Mouse (Mus musculus) cerebellum, adult 11 months (tissue): ENCODE data around the gene Anapc7.
"Not testable (repeated sequence)": the region's sequence is repeated elsewhere in the genome, so short reads cannot be mapped to it uniquely, and the experiment has no call there.

Source experiments
- DNase-seq: peaks from one replicate; pipeline ENCODE4 v3.0.0; 2022

The Anapc7 gene

DNA sequence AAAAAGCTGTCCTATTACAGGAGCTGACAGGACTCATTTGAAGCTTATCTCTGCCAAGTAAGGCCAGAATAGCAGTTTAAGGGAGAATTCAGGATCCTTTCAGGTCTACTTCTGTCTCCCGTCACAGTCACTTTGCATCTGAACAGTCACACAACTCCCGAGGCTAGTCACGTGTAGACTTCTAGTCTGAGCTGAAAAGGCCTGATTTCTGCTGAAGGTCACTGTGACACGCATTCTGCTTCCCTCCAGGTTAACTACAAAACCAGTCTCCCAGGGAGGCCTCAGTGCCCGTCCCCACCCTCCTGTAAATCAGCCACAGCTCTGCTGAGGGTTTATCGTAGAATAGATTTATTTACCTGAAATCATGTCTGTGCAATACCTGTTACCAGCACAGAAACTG, 31.7 kb downstream of the Anapc7 start:
- DNase-seq: no peak

DNA sequence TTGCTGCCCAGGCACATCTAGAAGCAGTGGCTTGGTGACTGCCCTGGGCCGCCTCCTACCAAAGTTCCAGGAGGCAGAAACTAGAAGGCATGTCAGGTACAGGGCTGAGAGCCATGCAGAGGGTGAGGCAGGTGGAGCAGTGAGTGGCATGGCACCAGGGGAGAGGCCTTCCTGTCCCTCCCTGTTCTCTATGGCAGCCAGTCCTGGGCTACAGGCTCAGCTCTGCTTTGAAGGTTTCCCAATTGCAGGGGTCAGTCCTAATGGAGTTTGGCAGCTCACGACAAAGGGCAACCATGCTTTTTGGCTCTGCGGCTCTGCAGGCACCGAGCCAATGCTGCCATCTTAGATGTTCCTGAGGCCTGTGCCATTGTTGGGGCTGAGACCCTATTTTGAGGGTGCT, 32.9 kb downstream of the Anapc7 start:
- no peak for DNase-seq

DNA sequence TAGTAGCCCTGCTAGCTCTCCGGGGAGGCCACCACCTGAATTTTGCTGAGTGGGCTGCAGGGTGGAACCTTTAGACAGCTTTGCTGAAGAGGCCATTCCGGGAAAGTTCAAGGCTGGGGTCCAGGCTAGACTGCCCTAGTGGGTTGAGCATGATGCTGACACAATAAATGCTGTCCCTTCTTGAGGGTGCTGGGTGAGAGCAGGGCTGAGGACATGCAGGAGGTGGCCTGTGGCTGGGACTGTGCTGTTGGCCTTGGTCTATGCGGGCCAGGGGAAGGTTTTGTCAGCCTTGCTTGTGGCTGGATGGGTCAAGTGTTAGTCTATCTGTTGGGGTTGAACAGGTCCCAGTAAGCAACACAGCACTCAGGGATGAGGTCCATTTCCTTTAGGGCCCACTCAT, 33.4 kb downstream of the Anapc7 start:
- DNase-seq: no peak

DNA sequence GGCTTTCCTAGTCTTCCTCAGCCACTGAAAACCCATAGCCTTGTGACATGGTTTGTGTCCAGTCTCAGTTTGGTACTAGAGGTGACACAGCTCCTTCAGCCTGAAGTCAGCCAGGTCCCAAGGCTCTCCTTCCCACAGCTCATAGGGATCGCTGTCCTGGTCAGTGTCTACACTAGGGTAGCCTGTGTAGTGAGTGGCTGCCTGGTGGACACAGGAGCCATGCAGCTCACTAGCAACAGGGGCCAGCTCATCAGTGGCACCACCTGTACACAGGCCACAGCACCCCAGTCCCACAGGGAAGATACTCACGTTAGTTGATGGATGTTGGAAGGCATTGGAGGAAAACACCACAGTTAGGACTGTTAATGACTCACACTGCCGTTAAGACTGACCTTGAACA, 34.1 kb downstream of the Anapc7 start:
- no peak for DNase-seq

DNA sequence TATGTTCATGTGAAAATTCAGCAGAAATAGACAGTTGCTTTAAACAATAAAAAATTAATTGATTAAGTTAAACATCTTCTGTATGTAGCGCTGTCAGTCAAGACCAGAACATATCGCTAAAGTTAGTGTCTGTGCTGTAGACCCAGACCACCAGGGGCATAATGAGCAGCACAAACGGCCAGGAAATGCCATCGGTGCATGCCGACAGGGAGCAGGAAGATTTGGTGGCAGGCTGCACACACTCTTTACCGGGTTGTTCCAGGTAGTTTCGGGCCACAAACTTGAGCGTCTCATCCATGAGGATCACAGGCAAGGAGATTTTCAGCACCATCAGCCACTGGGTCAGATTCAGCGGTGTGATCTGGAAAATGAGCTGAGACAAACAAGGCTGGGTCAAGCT, 35.6 kb downstream of the Anapc7 start:
- not testable (repeated sequence) for DNase-seq

DNA sequence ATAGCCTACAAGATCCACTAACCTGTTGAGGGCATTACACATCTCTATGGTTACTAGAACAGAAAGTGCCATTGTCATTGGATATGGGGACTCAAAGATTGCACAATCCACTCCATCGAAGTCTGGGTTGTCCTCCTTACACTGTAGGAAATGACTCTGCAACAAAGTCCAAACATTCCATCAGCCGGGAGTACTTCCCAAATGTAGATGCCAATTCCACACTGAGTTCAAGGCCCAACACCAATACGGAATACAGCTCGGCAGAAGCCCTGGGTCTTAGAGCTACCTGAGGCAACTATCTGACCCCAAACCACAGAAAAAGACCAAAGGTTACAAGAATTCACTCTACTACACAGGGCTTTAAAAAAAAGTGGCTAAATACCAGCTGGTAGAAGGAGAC, 36.6 kb downstream of the Anapc7 start:
- DNase-seq: no peak

DNA sequence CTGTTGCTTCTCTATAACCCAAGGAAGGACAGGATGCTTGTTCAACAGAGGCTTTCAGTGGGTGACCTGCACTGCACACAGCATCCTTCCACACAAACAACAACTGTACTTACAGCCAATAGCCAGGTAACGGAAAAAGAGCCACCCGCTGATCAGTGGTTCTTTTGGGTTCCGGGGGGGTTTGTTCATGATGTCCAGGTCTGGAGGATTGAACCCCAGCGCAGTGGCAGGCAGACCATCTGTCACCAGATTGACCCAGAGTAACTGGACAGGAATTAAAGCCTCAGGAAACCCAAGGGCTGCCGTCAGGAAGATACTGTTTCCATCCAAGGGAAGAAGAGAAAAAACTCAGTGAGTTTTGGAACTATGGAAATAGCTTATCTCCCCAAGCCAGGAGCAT, 37.8 kb downstream of the Anapc7 start:
- DNase-seq: peak; percentile 50

DNA sequence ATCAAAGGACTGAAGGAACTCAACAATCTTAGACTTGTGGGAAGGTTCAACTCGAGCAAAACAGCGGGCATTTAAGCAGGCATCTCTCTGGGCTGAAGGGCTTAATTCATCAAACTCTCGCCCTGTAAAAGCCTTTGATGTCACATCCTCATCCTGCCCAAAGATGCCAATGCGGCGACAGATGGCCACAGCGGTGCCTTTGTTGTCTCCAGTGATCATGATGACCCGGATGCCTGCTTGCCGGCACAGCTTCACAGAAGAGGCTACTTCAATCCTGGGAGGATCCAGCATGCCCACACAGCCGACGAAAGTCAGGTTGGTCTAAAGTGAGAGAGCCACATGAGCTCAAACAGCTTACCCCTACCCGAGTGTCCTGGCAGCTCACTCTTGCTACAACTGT, 39.2 kb downstream of the Anapc7 start:
- peak; percentile 64 for DNase-seq

DNA sequence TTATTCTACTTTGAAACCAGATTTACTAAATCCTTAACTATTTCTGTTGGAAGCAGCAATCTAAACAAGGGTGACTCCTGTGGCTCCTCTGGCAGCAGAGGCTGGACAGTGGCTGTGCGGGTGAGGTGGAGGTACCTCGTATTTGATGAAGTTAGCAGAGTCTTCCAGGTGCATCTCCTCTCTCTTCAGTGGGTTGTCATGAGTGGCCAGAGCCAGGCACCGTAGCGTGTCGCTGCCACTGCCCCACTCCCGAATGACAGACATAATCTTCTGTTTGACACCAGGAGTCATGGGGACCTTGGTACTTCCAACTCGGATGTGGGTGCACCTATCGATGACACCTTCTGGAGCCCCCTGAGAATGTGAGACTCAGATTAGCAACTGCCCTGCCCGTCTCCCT, 39.9 kb downstream of the Anapc7 start:
- no peak for DNase-seq

DNA sequence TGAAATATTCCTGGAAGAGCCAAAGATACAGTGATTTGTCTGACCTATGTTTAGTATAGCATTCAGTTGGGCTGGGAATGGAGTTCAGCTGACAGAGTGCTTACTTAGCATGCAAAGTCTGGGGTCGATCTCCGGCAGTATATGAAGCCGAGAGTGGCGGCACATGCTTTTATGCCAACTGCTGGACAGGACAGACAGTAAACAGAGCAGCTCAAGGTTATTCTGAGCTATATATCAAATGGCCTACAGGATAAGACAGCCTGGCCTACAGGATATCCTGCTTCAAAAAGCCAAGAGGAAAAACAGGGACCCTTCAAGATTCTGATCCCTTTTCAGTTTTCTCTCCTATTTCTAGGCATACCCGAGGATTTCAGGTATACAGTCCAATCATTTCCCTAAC, 50.2 kb downstream of the Anapc7 start:
- no peak for DNase-seq

DNA sequence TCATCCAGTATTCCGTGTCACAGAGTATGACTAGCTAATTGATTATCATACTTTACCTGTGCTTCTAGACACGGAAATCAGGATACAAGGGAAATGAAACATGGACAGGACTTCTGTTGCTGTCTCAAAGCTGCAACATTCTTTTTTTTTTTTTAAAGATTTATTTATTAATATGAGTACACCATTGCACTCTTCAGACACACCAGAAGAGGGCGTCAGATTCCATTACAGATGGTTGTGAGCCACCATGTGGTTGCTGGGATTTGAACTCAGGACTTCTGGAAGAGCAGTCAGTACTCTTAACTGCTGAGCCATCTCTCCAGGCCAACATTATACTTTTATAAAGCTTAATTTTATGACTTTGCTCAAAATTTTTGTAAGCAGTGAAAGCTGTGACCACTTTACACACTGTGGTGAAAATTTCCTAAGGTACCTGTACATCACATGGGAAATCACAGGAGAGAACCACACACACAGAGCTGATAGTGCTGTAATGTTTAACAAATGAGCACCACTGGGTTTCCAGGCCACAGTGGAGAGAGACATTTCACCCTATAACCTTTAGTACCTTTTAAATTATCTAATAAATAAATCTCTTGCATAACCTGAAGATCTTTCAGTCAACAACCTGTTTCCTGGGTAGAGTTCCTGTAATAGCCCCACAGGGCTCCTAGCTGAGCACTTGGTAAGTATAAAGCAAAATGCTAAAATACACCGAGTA, 53.3 kb downstream of the Anapc7 start:
- no peak for DNase-seq

DNA sequence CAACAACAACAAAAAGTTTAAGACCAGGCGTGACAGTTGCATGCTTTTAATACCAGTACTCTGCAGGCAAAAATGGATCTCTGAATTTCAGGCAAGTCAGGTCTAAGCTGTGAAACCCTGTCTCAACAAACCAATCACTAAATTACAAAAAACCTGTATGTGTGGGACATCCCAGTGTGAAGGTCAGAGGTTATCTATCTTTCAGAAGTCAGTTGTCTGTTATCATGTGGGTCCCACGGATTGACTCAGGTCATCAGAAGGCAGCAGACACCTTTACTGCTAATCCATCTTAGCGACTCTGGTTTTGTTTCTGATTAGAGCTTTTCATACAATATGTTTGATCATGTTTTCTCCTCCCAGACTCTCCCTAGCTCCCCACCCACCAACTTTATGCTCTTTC, 54.6 kb downstream of the Anapc7 start:
- no peak for DNase-seq

DNA sequence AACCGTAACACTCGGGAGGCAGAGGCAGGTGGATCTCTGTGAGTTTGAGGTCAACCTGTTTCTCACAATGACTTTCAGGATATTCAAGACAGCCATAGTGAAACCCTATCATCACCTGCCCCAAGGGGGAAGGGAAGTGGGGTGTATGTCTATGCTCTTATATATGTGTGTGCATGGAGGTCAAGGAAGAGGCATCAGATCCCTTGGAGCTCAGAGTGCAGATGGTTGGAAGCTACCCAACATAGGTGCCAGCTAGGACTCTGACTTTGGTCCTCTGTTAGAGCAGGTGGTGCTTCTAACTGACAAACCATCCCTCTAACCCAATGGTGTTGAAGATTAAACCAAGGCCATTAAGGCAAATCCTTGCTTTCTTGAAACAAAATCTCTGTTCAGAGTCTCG, 56.0 kb downstream of the Anapc7 start:
- DNase-seq: no peak

DNA sequence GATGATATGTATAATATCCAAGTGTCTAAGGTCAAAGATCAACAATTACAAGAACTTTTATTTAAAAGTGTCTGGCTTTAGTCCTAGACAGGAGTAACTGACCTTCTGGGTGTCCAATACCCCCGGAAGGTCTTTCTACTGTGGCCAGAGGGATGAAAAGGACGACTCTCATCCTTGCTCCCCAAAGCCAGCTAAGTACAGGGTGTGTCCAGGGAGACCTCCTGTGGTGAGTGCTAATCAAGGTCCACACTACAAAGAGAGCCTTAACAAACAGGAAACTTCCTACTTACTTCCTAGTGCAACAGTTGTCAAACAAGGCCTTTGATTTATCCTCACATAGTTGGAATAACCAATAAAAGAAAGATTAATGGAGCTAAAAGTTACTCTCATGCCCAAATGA, 57.6 kb downstream of the Anapc7 start:
- DNase-seq: no peak

DNA sequence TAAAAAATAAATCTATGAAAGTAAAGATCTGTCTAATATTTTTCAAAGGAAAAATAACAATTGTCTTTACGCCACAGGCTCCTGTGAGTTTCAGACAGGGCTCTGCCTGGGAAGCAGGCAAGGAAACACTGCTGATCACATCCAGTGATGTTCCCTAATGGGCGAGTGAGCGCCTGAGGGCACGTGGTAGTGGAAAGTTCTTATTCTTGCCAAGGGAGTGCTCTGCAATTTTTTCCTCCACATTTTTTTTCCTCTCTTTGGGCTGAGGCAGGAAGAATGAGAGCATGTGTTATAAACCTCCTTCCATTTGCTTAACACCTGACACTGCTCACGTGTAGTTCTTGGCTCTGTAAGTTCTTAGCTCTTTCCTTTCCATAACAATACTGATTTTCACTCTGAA, 60.4 kb downstream of the Anapc7 start:
- no peak for DNase-seq

DNA sequence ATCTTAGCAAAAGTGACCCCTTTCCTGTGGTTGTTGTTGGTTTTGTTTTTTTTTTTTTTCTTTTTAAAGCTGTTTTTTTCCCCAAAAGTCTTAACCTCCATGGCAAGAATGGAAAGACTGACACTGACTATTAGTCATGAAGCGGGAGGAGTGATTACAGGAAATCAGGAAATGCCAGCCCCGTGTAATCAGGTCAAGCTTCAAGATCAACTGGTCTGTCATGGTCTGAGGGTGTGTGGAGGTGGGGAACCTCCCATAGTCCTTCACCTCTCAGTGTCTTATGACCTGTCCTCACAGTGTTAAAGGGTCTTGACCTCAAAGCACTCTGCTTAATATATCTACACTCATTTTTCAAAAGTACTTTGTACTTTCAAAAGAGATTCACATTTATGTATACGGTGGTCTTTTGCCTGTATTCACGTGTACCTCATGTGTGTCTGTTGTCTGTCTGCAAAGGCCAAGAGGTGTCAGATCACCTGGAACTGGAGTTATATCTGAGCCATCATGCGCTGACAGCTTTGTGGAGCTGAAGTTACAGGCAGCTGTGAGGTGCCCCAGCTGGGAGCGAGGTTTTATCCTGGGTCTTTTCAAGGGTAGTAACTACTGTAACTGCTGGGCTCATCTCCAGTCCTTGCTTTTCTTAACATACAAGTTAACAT, 61.4 kb downstream of the Anapc7 start:
- no peak for DNase-seq

DNA sequence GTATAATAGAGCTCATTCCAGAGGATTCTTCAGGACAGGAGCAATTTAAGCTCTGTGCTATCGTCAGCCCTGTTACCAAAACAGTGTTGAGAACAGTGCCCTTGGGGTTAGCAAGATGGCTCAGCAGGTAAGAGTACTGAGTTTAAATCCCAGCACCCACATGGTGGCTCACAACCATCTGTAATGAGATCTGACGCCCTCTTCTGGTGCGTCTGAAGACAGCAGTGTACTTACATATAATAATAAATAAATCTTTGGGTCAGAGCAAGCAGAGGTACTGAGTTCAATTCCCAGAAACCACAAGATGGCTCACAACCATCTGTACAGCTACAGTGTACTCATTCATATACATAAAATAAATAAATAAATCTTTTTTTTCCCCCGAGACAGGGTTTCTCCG, 64.8 kb downstream of the Anapc7 start:
- DNase-seq: not testable (repeated sequence)

DNA sequence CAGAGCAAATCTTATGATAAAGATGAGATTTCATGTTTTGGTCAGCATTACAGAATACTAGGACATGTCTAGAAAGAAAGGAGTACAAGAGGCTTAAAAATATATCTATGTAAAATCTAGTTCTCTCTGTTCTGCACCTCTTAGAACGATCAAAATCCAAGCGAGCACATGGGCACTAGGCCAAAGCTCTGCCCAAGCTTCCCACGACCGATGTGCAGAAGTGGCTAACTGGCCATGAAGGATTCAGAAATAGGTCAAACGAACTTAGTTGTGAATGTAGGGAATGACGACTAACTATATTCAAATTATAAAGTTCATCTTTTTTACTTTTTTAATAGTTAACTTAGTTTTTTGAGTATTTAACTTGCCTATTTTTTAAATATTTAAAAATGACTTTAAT, 66.3 kb downstream of the Anapc7 start:
- DNase-seq: no peak

DNA sequence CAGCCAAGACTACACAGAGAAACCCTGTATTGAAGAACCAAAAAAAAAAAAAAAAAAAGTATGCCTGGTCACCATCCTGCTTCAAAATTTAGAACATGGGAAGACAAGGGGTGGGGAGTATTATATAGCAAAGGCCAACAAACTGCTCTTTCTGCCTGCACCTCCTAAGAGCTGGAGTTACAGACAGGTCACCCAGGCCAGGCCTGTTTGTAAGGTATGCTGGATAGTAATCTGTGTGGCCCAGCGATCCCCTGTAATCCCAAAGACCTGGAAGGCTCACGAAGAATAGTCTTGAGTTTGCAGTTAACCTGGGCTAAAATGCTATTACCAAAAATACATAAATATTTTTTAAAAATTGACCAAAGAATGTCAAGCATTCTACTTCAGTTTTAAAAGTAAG, 68.7 kb downstream of the Anapc7 start:
- no peak for DNase-seq

DNA sequence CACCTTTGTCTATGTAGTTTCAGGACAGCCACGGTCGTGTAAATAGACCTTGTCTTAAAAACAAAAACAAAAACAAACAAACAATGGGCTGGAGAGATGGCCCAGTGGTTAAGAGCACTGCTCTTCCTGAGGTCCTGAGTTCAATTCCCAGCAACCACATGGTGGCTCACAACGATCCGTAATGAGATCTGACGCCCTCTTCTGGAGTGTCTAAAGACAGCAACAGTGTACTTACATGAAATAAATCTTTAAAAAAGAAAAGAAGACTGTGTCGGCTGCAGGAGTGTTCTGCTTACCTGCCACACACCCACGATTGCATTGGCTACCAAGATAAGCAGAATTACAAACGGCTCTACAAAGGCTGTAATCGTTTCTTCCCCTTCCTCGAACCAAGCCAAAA, 69.9 kb downstream of the Anapc7 start:
- no peak for DNase-seq

DNA sequence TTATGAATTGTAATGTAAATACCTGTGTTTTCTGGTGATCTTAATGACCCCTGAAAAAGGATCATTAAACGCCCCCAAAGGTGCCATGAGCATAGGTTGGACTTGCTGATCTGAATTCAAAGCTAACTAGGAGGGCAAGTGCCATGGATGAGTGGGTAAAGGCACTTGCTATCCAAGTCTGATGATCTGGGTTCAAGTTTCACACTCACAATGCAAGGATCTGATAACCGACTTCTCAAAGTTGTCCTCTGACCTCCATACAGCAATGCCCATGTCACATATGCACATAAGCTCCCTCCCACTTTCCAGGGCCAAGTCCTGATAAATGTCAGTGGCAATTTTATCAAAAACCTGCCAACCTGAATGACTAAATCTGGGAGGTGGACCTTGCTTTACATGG, 71.5 kb downstream of the Anapc7 start:
- DNase-seq: no peak

DNA sequence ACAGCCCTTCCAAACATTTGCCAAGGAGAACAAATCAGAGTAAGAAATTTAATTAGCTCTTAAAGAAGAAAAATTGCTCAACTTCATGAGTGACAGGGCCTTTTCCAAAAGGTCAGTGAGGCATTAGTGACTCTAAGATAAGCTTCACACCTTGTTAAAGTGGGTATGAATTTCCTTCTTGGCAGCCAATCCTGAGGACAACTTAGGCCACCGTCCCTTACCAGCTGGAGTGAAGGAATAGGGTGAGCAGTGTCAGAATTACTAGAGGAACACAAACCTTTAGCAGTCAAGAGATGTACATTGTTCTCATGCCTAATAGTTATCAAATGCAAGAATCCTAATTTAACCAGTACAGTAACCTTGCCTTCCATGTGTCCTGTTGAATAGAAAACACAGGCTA, 73.0 kb downstream of the Anapc7 start:
- DNase-seq: no peak
